Mouse (Mus musculus): ENCODE results near the gene Tab3.

- no peak for TF ChIP-seq CTCF (IDR thresholded peaks at IDR 0.05; ENCODE audit: insufficient read depth, low read length)
- no peak for TF ChIP-seq POLR2A (IDR thresholded peaks at IDR 0.05; ENCODE audit: borderline replicate concordance, extremely low read depth, low read depth, low read length)
These were observed 108.3 kb downstream of the Tab3 start for GRCm38 (mm10) chrX:85682125-85682524.

All from lung, adult 2 months (tissue).